Mouse (Mus musculus): ENCODE data around the gene Hist4h4. TPM values are rescaled to one million over a fixed set of nuclear protein-coding genes. Genes with fewer than 3 reads are reported as not detected.
"Not testable (repeated sequence)": the region's sequence is repeated elsewhere in the genome, so short reads cannot be mapped to it uniquely, and the experiment has no call there.

The Hist4h4 gene
- polyA plus RNA-seq, 1 experiment from 2014 or later: 0.61 TPM

DNA sequence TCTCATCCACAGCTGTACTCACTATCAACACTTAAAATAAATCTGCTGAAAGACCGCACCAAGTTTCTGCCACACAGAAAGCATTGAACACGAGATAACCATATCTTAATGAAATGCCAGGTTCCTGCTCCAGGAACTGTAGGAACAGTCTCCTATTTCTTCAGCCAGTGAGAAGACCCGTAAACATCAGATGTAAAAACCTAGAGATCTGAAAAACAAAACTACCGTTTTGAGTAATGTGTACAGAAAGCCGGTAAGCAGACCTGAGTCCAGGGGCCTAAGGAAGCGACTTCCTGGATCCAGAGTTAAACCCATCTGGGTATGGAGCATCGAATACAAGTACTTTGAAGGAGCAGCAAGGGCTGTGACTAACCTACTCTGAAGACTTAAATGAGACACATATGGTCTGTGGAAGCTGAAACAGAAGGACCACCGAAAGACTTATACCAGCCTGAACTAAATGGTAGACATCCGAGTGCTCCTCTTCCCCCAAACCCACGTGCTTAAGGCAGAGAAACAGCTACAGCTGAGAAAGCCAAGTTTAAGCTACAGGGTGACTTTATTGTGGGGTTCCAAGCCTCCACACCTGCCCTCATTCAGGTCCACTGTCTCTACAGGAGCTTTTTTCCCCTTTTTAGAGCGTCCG lies 999 bp downstream of the Hist4h4 start:
- no peaks in the 10 kb centered on the region for H3K4me1 ChIP-seq (ENCODE audit: control insufficient read depth, insufficient read depth, low read length)
- no peaks in the 10 kb centered on the region for H3K27me3 ChIP-seq (ENCODE audit: control insufficient read depth, insufficient read depth, low read length)
- H3K27ac ChIP-seq (ENCODE audit: low read depth, low read length): peak overlapping the region; percentile 100
- WGBS: 30% methylated on average over 12 of the region's 12 CpGs
- ATAC-seq (ENCODE audit: insufficient read depth, low FRiP score, low TSS enrichment) (no peak; the same call in 1 of the 2 replicates), DNase-seq (ENCODE audit: low spot score) (no peak)
- no peaks in the 10 kb centered on the region for H3K9me3 ChIP-seq (ENCODE audit: control insufficient read depth, low read length)
- H3K36me3 ChIP-seq (ENCODE audit: control insufficient read depth, insufficient read depth, low read length): no peaks in the 10 kb centered on the region
- H3K9ac ChIP-seq (ENCODE audit: low read length): peak overlapping the region; percentile 98
- peak overlapping the region; percentile 74 for H3K4me3 ChIP-seq (ENCODE audit: low read depth, low read length)
- H3K4me2 ChIP-seq (ENCODE audit: low read depth): peak overlapping the region; percentile 84

DNA sequence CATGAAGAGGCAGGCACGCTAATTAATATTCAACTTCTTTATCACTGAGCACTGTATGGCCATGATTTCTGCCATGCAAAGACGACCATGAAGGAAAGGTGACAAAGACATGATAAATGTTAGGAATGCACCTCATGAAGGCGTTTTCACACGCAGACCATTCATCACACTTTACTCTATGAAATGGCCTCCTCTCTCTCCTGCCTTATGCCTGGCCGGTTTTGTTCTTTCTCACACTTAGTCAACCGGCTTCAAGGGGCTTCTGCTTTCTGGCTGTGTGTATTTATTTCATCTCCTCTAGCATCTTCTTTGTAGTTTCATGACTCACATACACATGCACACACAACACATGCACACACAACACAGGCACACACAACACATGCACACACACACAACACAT lies 2.9 kb downstream of the Hist4h4 start:
- H3K4me1 ChIP-seq (ENCODE audit: control insufficient read depth, insufficient read depth, low read length): no peaks in the 10 kb centered on the region
- H3K4me3 ChIP-seq (ENCODE audit: low read depth, low read length): no peak overlapping the region
- no peak overlapping the region for H3K4me2 ChIP-seq (ENCODE audit: low read depth)
- no peak overlapping the region for H3K27ac ChIP-seq (ENCODE audit: low read depth, low read length)
- no peaks in the 10 kb centered on the region for H3K36me3 ChIP-seq (ENCODE audit: control insufficient read depth, insufficient read depth, low read length)
- DNase-seq (ENCODE audit: low spot score): no peak
- ATAC-seq (ENCODE audit: insufficient read depth, low FRiP score, low TSS enrichment): no peak
- no peak overlapping the region for H3K9ac ChIP-seq (ENCODE audit: low read length)
- H3K27me3 ChIP-seq (ENCODE audit: control insufficient read depth, insufficient read depth, low read length): no peaks in the 10 kb centered on the region
- H3K9me3 ChIP-seq (ENCODE audit: control insufficient read depth, low read length): no peaks in the 10 kb centered on the region
- 88% methylated on average over 6 of the region's 6 CpGs for WGBS

DNA sequence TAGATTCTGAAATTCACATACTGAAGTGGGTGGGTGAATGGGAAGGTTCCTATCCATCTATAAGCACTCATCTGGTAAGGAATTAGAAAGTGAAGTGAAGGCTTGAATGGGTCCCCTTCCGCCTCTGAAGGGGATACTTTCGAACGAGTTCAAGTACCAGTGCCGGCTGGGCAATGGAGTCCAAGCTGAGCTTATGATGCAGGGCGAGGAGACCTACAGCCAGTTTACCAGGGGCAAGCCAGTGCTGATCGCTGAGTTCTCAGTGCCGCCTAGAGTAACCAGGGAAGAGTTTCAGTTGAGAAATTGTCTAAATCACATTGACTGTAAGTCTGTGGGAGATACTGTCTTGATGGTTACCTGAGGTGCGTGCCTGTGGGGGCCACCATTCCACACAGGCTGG lies 3.5 kb downstream of the Hist4h4 start:
- Histone ChIP-seq H3K9me3 (ENCODE audit: control insufficient read depth, low read length) (no peaks in the 10 kb centered on the region), H3K27ac (ENCODE audit: low read depth, low read length) (no peak overlapping the region), H3K4me3 (ENCODE audit: low read depth, low read length) (no peak overlapping the region), H3K9ac (ENCODE audit: low read length) (no peak overlapping the region), H3K4me1 (ENCODE audit: control insufficient read depth, insufficient read depth, low read length) (no peaks in the 10 kb centered on the region), H3K36me3 (ENCODE audit: control insufficient read depth, insufficient read depth, low read length) (no peaks in the 10 kb centered on the region), H3K27me3 (ENCODE audit: control insufficient read depth, insufficient read depth, low read length) (no peaks in the 10 kb centered on the region), H3K4me2 (ENCODE audit: low read depth) (no peak overlapping the region)
- WGBS: 94% methylated on average over 8 of the region's 8 CpGs
- ATAC-seq (ENCODE audit: insufficient read depth, low FRiP score, low TSS enrichment): no peak
- no peak for DNase-seq (ENCODE audit: low spot score)

DNA sequence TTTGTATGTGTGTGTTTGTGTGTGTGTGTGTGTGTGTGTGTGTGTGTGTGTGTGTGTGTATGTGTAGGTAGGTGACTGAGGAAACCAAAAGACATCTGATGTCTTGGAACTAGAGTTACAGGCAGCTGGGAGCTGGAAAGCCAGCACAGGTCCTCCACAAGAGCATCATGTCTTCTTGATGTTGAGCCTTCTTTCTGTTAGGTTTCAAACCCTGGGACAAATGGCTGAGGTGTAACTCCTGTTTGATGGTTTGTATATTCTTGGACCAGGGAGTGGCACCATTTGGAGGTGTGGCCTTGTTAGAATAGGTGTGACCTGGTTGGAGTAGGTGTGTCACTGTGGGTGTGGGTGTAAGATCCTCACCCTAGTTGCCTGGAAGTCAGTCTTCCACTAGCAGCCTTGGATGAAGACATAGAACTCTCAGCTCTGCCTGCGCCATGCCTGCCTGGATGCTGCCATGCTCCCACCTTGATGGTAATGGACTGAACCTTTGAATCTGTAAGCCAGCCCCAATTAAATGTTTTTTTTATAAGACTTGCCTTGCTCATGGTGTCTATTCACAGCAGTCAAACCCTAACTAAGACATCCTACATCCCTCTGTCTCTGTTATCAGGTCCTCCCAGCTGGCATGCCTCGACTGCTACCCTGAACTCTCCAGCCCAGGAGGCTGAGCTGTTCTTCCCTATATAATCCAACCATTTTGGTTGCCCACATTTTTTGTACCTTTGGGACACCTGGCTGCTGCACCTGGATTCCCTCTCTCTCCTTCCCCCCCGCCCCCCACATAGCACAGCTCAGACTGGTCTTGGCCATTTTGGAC lies 6.1 kb downstream of the Hist4h4 start:
- 88% methylated on average over 3 of the region's 3 CpGs for WGBS
- not testable (repeated sequence) for ATAC-seq (ENCODE audit: insufficient read depth, low FRiP score, low TSS enrichment); H3K9ac ChIP-seq (ENCODE audit: low read length); H3K9me3 ChIP-seq (ENCODE audit: control insufficient read depth, low read length); H3K4me3 ChIP-seq (ENCODE audit: low read depth, low read length); H3K27me3 ChIP-seq (ENCODE audit: control insufficient read depth, insufficient read depth, low read length); H3K4me1 ChIP-seq (ENCODE audit: control insufficient read depth, insufficient read depth, low read length); H3K4me2 ChIP-seq (ENCODE audit: low read depth); H3K27ac ChIP-seq (ENCODE audit: low read depth, low read length); H3K36me3 ChIP-seq (ENCODE audit: control insufficient read depth, insufficient read depth, low read length); DNase-seq (ENCODE audit: low spot score)

DNA sequence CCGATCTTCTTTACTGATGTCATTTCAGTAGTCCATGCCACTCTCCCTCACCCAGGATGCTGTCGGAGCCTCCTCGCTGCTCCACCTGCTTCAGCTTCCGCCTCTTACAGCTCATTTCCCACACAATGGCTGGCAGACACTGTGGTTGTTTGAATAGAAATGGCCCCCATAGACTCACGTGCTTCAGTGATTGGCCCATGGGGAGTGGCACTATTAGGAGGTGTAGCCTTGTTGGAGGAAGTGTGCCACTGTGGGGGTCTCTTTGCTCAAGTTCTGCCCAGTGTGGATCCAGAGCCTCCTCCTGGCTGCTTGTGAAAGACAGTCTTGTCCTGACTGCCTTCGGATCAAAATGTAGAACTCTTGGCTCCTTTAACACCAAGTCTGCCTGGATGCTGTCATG lies 8.4 kb downstream of the Hist4h4 start:
- Histone ChIP-seq H3K4me3 (ENCODE audit: low read depth, low read length) (no peak overlapping the region), H3K27me3 (ENCODE audit: control insufficient read depth, insufficient read depth, low read length) (no peaks in the 10 kb centered on the region), H3K4me1 (ENCODE audit: control insufficient read depth, insufficient read depth, low read length) (no peaks in the 10 kb centered on the region), H3K27ac (ENCODE audit: low read depth, low read length) (no peak overlapping the region), H3K4me2 (ENCODE audit: low read depth) (no peak overlapping the region), H3K36me3 (ENCODE audit: control insufficient read depth, insufficient read depth, low read length) (no peaks in the 10 kb centered on the region), H3K9ac (ENCODE audit: low read length) (no peak overlapping the region), H3K9me3 (ENCODE audit: control insufficient read depth, low read length) (no peaks in the 10 kb centered on the region)
- WGBS: 50% methylated on average over 6 of the region's 6 CpGs
- no peak for ATAC-seq (ENCODE audit: insufficient read depth, low FRiP score, low TSS enrichment)
- no peak for DNase-seq (ENCODE audit: low spot score)

DNA sequence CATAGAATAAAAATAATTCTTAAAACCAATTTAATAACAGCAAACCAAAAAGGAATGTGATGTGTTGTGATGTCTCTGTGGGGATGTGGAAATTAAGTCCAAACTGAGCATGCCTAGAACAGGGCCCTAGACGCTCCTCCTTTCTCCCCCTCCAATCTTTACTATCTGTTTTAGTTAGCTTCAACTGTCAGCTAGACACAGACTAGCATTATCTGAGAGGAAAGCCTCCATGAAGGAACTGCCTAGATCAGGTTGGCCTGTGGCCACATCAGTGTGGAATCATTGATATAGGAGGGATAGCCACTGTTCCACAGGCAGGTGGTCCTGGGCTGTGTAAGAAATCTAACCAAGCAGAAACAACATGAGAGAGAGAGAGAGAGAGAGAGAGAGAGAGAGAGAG lies 9.1 kb downstream of the Hist4h4 start:
- no peaks in the 10 kb centered on the region for H3K27me3 ChIP-seq (ENCODE audit: control insufficient read depth, insufficient read depth, low read length)
- no peaks in the 10 kb centered on the region for H3K36me3 ChIP-seq (ENCODE audit: control insufficient read depth, insufficient read depth, low read length)
- no peak overlapping the region for H3K4me2 ChIP-seq (ENCODE audit: low read depth)
- no peak for ATAC-seq (ENCODE audit: insufficient read depth, low FRiP score, low TSS enrichment)
- WGBS: 52% methylated on average over 1 of the region's 1 CpGs
- no peak for DNase-seq (ENCODE audit: low spot score)
- no peak overlapping the region for H3K27ac ChIP-seq (ENCODE audit: low read depth, low read length)
- H3K4me3 ChIP-seq (ENCODE audit: low read depth, low read length): no peak overlapping the region
- H3K4me1 ChIP-seq (ENCODE audit: control insufficient read depth, insufficient read depth, low read length): no peaks in the 10 kb centered on the region
- H3K9me3 ChIP-seq (ENCODE audit: control insufficient read depth, low read length): no peaks in the 10 kb centered on the region
- H3K9ac ChIP-seq (ENCODE audit: low read length): no peak overlapping the region

DNA sequence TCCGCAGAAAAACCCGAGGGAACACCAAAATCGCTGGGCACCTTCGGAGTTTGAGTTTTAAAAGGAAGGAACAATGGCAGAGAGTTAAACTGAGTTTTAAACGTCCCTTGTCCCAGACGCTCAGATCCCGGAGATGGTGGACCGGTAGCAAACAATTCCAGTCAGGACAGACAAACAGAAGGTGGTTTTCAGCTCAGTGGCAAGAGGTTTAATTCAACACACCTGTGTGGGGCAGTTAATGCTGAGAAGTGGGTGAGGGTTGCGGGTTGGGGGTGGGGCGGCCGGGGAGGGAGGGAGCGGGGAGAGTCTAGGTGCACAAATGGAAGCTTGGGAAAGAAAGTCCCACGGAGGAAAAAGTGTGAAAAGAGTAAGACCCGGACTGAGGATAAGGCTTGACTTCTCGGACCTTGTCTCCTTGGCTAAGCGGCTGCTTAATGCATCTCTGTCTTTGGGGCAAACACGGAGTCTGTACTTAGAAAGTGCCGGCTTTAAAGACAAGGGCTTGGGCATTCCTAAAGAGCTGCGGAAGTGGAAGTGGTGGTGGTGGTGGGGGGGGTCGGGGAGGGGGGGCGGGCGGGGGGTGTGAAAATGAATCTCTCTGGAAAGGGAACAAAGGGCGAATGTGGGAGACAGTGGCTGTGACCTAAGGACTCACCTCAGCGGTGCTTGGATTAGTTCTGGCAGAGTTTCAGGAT lies 10.2 kb downstream of the Hist4h4 start:
- Histone ChIP-seq H3K9me3 (ENCODE audit: control insufficient read depth, low read length) (no peaks in the 10 kb centered on the region), H3K27me3 (ENCODE audit: control insufficient read depth, insufficient read depth, low read length) (no peaks in the 10 kb centered on the region), H3K4me2 (ENCODE audit: low read depth) (peak overlapping the region; percentile 63), H3K27ac (ENCODE audit: low read depth, low read length) (no peak overlapping the region), H3K4me1 (ENCODE audit: control insufficient read depth, insufficient read depth, low read length) (no peaks in the 10 kb centered on the region), H3K4me3 (ENCODE audit: low read depth, low read length) (peak overlapping the region; percentile 29), H3K36me3 (ENCODE audit: control insufficient read depth, insufficient read depth, low read length) (no peaks in the 10 kb centered on the region), H3K9ac (ENCODE audit: low read length) (peak overlapping the region; percentile 40)
- 2% methylated on average over 21 of the region's 24 CpGs for WGBS
- ATAC-seq (ENCODE audit: insufficient read depth, low FRiP score, low TSS enrichment) (peak; percentile 47), DNase-seq (ENCODE audit: low spot score) (no peak)

DNA sequence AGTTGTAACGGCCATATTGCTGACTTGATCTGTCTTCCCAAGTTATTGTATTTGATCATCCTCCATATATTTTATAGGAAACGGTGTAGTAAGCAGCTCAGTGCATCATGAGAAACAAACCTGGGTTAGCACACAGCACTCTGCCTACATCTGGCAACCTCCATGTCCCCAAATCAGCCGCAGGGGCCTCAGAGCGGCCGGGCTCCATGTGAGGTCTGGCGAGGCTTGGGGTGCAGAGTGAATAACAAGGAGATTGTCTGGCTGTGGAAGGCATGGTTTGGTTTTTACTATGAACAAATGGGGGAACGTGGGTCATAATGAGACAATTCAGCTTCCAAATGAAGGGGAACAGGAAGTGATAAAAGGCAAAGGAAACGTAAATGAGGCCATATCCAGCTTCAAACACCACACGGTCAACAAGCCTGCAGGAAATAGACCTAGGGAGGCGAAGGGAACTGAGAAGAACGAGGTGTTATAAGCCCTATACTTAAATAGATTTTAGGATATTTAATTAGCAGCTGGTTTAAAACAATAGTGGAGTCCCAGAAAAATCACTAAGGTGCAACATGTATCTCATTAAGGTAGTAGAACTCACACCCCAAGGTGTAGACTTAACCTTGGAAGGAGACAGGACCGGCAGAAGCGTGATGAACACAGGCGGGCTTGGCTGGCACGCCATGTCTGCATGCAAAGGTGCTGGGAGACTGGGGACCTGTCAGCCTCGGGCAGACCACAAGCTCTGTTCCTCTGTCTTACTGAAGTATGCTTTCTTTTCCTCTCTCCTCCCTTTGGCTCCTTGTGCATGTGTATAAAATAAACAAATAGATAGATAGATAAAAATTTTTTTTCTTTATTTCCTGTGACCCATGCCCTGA lies 11.1 kb downstream of the Hist4h4 start:
- ATAC-seq (ENCODE audit: insufficient read depth, low FRiP score, low TSS enrichment) (no peak), DNase-seq (ENCODE audit: low spot score) (no peak)
- no peaks in the 10 kb centered on the region for H3K9me3 ChIP-seq (ENCODE audit: control insufficient read depth, low read length)
- 0 out of 2 replicates have a peak overlapping the region, but pooled peaks have one; percentile 29 for H3K4me3 ChIP-seq (ENCODE audit: low read depth, low read length)
- no peaks in the 10 kb centered on the region for H3K27me3 ChIP-seq (ENCODE audit: control insufficient read depth, insufficient read depth, low read length)
- H3K4me1 ChIP-seq (ENCODE audit: control insufficient read depth, insufficient read depth, low read length): no peaks in the 10 kb centered on the region
- H3K4me2 ChIP-seq (ENCODE audit: low read depth): peak overlapping the region; percentile 63
- H3K36me3 ChIP-seq (ENCODE audit: control insufficient read depth, insufficient read depth, low read length): no peaks in the 10 kb centered on the region
- WGBS: 22% methylated on average over 16 of the region's 16 CpGs
- H3K27ac ChIP-seq (ENCODE audit: low read depth, low read length): no peak overlapping the region
- H3K9ac ChIP-seq (ENCODE audit: low read length): no peak overlapping the region
